Mouse (Mus musculus) kidney, adult 10 weeks (tissue): ENCODE results near the gene Gemin8. TPM values are rescaled to one million over a fixed set of nuclear protein-coding genes. Genes with fewer than 3 reads are reported as not detected.

ENCODE experiments used
- polyA plus RNA-seq: library from polyadenylated mRNA; stranded (reverse); fragments of 350-450 nt; fragmentation: Illumina TruSeq; extraction: RNeasy Lipid Tissue Mini Kit (QIAGEN cat#74804); gene quantifications from one replicate; pipeline ENCODE4 v1.2.3, GENCODE M21; 2014; ENCODE audit warnings: low read depth, low replicate concordance

Gemin8 gene
- 5.7 TPM for polyA plus RNA-seq

GRCm38 (mm10) chrX:166169892-166170799 lies at the start of gene Gemin8:
Gene Gemin8 (plus strand): TSS chrX:166170454.

GRCm38 (mm10) chrX:166238831-166239460 lies 68.7 kb downstream of the Gemin8 start, which contains the start of gene Gpm6b:
Gene Gpm6b (plus strand): TSS chrX:166238911.

Other genes starting within 250 kb of the Gemin8 start
- 28.9 TPM for gene Gpm6b, start 68.5 kb downstream of the Gemin8 start, polyA plus RNA-seq